Mouse (Mus musculus) MN1 (cell line): Measurements from ENCODE around the gene Arhgef26.
A peak's percentile ranks its signal among the peaks of the same experiment; 100 is the strongest.

ENCODE experiments used
- DNase-seq: peaks from one replicate; pipeline ENCODE4 v3.0.0-alpha.2; 2016; ENCODE audit warnings: low spot score

Arhgef26 gene

GRCm38 (mm10) chr3:62449871-62450496 is 111.8 kb downstream of the Arhgef26 start:
- no peak for DNase-seq

- DNase-seq = no peak
Measured at GRCm38 (mm10) chr3:62452961-62453360, 114.8 kb downstream of the Arhgef26 start.

- no peak for DNase-seq
Measured at GRCm38 (mm10) chr3:62454096-62454495, 116.0 kb downstream of the Arhgef26 start.

- no peak for DNase-seq
Measured at GRCm38 (mm10) chr3:62455854-62456253, 117.7 kb downstream of the Arhgef26 start.

- DNase-seq = peak; percentile 36
Measured at GRCm38 (mm10) chr3:62458284-62459013, 120.3 kb downstream of the Arhgef26 start.

GRCm38 (mm10) chr3:62459483-62459882 is 121.3 kb downstream of the Arhgef26 start:
- no peak for DNase-seq

- DNase-seq = no peak
Measured at GRCm38 (mm10) chr3:62464276-62464675, 126.1 kb downstream of the Arhgef26 start.

- DNase-seq = no peak
Measured at GRCm38 (mm10) chr3:62470179-62470578, 132.0 kb downstream of the Arhgef26 start.

- no peak for DNase-seq
Measured at GRCm38 (mm10) chr3:62484340-62484739, 146.2 kb downstream of the Arhgef26 start.

- DNase-seq = no peak
Measured at GRCm38 (mm10) chr3:62492568-62492967, 154.4 kb downstream of the Arhgef26 start.

GRCm38 (mm10) chr3:62499327-62499726 is 161.2 kb downstream of the Arhgef26 start:
- no peak for DNase-seq

GRCm38 (mm10) chr3:62505166-62505900 is 167.2 kb downstream of the Arhgef26 start:
- DNase-seq = no peak

GRCm38 (mm10) chr3:62506488-62507205 is 168.5 kb downstream of the Arhgef26 start, which contains the start of gene Dhx36:
TSS of gene Dhx36 (minus strand) at chr3:62507004.
- DNase-seq = peak; percentile 98

- DNase-seq = no peak
Measured at GRCm38 (mm10) chr3:62507206-62507647, 169.1 kb downstream of the Arhgef26 start.
